Mouse (Mus musculus) 3T3-L1 (cell line): Measurements from ENCODE around the gene Nol4l.

Experiments used
- DNase-seq: peaks from one replicate; pipeline ENCODE4 v3.0.0-alpha.2; 2015; ENCODE audit warnings: low read depth, low spot score

The Nol4l gene

DNA sequence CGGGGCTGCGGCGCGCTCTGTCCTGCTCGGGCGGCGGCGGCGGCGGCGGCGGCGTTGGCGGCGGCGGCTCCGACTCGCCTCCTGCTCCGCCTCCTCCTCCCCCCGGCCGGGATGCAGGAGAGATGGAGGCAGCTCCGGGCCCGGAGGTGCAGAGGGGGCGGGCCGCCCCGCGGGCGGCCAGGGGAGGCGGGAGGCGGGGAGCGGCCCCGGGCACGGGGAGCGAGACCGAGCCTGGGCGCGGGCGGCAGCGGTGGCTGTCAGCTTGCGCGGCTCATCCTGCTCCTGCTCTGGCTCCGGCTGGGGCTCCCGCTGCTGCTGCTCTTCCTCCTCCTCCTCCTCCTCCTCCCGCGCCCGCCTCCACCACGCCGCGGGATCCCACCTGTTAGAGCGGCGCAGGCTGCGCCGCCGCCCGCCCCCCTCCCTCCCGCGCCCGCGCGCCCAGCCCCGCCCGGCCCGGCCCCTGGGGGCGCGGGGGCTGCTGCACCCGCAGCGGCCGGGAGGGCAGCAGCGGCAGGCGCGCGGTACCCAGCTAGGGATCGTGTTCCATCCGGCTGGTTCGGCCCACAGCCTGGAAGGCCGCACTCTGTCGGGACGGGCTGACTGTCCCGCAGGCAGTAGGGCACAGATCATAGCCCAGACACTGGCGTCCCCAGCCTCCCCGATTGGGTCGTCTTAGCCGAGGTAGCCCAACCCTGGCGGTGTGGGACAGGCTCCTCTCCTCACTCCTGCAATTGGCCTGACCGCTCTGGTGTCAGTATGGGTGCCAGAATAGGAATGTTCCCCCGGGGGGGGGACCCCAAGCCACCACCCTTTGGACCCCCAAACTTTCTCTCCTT is at the start of gene Nol4l:
Nol4l (minus strand) TSS at position 41 of the 836 bp plus-strand sequence.
- DNase-seq: no peak

DNA sequence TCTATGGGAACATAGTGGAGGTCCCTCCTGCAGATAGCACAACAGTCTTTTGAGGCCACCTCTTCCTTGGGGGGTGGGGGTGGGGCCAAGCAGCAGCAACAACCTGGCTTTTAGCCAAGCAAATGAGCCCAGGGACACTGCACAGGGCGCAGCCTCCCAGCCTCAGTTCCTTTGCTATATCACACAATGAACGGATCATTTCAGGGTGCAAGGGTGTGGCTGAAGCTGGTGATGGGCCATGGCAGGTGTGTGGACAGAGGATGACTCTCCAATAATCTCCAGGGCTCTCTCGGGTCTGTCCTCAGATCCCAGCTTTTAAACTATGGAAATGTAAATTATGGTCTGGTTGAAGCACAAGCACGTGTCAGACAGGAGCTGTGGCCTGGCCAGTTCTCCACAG is 47.4 kb upstream of the Nol4l start:
- DNase-seq: no peak

DNA sequence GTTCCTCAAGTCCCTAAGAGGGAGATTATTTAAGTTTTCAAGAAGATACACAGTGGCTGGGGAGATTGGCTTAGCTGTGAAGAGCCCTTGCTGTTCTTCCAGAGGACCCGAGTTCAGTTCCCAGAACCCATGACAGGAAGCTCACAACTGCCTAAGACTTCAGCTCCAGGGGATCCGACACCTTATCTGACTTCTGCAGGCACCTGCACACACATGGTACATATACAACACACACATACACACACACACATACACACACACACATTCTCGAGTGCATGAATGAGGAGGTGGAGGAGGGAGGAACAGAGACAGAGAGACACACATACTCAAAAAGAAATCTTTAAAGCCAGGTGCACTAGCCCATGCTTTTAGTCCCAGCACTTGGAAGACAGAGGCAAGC is 46.4 kb upstream of the Nol4l start:
- DNase-seq: no peak

DNA sequence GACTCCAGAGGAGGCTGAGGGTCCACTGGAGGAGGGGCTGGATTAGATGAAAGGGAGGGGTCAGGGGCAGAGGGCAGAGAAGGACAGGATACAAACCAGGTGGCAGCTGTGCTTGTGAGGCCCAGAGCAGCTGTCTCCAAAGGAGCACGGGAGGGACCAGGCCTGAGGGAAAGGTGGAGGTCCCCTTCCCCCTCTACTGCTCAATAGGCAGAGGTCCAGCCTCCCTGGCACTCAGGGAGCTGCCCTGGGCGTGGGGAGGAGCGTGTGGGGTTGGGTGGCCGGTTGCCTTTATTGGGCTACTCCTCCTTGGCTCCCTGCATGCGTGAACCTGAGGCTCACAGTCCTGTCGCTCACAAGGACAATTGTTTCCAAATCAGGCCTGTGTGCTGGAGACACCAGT is 45.8 kb upstream of the Nol4l start:
- no peak for DNase-seq

DNA sequence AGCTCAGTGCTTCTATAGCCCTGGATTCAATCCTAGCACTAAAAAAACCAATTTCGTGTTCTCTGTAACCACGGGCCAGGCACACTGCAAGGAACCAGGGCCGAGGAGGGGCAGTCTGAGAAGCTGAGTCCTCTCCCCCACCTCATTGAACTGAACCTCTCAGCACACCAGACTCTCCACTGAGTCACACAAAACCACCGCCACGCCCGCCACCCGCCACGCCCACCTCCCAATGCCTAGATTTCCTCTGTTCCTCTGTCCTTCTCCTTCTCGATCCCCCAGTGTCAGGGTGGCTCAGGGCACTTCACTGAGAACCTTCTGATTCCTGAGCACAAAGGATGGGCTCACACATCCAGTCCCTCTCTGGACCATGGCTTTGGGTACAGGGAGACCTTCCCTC is 43.3 kb upstream of the Nol4l start:
- no peak for DNase-seq

DNA sequence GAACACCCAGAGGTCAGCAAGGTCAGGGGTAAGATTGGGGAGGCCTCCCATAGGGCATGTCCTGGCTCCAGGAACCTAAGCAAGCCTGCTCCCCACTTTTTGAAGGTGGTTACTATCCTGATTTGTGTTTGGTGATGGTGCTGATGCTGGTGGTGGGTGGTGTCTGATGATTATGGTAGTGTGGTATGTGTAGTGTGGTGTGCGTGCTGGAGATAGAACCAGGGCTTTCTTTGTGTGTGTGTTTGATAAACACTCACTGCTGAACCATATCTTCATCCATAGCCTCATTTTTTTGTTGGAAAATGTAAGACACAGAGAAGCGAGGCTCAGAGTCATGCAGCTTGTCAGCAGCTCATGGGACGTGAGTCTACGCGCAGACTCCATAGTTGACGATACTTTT is 38.8 kb upstream of the Nol4l start:
- no peak for DNase-seq

DNA sequence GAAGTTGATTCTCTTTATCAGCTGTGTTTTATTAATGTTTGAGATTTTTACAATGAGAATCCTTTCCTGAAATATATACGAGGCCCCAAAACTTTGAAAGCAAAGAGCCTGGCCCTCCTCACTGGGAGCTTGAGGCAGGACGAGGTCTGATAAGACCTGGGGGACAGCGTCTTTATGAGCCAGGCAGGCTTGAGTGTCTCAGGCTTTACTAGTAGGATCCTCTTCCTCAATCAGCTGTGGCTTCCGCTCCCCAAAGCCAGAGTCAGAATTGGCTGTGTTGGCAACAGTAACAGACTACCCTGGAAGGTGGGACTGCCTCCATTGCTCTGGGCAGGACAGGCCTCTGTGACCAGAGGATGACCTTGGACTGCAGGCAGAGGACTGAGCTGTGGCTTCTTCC is 38.2 kb upstream of the Nol4l start:
- DNase-seq: no peak

DNA sequence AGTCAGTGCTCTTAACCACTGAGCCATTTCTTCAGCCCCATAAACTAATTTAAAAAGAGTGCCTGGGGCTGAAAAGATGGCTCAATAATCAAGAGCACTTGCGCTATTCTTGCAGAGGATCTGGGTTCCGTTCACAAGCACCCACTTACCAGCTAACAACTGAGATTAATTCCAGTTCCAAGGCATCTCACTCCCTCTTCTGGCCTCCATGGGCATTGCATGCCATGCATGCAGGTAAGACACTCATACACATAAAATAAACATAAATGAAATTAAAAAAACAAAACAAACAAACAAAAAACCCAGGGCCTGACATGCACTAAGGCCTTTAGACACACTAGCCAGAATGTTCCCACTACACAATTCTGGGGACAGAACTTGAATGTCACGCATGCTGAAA is 34.6 kb upstream of the Nol4l start:
- DNase-seq: no peak

DNA sequence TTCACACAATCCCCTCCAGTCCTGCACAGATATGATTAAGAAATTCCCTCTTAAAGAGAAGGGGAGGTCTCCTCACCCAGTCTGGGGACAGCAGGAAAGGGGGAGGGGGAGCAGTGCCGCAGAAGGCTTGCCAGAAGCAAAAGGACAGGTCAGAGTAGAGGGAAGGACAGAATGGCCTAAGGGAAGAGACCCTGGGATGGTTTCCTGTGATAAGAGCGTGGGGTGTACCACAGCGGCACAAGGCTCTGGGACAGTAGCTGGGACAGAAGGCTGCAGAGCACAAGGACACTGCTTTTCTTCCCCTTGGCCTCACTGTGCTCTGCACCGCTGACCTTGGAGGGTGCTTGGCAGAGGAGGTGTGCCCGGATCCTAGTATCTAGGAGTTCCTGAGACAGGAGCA is 31.8 kb upstream of the Nol4l start:
- DNase-seq: no peak

DNA sequence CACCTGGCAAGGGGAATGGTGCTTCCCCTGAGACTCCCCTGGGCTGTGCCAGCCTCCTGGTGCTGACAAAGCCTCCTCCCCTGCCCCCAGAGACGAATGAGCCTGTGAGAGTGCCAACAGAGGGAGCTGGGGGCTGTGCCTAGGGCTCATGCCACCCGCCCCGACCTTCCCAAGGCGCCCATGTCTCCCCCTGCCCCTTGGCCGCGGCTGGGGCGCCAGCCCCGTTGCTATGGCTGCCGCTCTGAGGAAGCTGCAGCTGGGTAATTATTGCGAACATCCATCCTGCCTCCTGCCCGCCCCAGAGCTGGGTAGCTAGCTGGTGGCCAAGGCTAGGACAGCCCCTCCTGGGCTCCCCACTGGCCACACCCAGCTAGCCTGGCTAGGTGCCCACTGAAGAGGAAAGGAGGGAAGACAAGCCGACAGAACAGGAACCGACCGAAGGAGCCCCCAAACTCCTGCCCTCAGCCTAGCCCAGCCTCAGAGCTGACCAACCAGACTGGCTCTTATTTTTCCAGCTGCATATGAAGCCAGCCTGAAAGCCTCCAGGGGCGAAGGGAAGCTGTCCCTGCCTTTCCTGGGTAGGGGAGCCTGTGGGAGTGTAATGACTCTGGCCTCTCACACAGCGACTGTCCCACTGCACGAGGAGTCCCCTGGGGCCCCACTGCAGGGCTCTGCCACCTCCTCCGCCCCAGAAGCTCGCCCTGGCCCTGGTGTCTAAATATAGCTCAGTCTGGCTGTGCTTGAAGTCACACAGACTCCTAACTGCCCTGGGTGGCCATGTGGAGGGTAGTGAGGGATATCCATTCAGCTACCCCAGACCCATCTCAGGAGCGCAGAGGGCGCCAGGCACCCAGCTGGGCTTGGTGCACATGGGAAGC is 31.1 kb upstream of the Nol4l start:
- no peak for DNase-seq

DNA sequence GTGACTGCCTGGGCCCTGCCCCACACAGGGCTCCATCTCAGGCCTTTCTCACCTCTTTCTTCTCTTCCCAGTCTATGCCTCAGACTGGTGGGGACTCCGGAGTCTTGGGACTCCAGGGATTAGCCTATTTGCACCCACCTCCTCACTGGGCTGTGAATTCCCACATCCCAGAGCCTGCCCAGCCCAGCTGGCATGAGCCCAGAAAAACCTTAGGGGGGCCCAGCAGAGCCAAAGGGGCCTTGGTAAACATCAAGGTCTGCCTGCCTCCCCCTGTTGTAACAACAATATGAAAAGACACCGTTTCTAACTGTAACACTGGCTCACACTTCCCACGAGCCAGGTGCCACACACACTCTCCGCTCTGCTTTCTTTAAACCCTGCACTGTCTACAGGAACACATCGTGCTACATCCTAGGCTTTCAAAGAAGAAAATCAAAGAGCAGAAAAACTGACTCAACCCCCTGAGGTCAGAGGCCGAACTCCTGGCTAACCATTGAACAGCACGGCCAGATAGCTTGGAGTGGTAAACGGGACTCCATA is 29.9 kb upstream of the Nol4l start:
- DNase-seq: no peak

DNA sequence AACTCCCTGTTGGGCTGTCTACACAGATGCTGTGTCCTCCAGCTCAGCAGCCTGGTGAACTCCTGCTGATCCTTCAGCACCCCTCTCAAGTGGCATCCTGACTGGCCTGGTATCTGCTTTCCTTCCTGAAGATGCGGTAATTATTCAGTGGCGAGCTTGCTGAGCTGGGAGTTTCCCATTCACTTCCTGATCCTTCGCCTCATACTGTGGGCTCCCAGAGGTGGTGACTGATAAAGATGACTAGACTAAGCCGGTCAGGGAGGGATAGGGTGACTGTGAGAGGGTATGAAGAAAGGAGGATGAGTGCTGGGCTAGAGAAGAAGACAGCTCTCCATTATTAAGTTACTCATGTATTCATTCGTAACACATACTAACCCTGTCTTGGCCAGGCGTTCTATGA is 28.7 kb upstream of the Nol4l start:
- peak; percentile 12 for DNase-seq

DNA sequence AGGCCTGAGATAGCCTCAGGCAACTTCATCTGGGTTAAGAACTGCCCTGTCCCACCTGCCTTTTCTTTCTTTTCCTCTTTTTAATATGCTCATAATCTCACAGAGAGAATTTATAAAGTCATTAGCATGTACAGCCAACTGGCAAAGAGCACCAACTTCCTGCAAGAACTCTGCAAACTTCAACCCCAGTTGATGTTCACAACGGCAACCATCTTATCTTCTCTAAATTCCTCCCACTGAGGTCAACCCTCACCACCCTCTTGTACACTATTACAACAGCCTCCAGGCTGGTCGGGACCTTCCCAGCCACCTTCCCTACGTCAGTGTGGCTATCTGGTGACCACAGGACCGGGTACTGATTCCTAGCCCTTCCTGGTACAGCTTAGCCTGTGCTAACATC is 27.5 kb upstream of the Nol4l start:
- no peak for DNase-seq

DNA sequence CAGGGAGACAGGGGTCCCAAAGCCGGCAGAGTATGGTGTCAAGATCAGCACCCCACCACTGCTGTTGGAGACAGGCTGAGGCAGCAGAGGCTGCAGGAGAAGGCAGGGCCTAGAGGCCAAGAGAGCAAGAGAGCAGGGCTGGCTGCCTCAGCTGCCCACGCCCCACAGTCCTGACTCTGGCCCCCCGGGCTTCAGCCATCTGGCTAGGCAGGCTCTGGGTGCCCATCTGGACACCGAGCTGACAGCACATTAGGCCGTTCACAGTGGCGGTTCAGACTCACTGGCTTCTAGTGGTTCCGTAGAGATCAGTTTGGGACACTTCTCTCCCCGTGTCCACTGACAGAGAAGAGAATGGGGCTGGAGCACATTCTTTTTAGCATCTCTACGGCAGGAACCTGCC is 26.4 kb upstream of the Nol4l start:
- DNase-seq: no peak

DNA sequence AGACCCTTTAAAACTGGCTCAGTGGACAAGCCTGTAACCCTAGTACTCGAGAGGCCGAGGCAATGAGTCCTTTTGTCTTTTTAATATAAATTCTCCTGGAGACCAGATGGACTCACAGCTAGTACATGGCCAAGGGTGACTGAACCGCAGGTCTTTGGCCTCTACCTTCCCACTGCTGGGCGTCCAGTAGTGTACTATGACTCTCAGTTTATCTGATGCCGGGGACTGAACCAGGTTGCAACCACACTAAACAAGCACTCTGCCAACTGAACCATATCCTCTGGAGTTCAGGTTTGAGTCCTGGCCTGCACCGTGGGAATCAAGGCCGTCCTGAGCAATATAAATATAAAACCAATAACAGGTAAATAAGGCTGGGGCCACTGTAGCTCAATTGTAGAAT is 24.8 kb upstream of the Nol4l start:
- DNase-seq: no peak

DNA sequence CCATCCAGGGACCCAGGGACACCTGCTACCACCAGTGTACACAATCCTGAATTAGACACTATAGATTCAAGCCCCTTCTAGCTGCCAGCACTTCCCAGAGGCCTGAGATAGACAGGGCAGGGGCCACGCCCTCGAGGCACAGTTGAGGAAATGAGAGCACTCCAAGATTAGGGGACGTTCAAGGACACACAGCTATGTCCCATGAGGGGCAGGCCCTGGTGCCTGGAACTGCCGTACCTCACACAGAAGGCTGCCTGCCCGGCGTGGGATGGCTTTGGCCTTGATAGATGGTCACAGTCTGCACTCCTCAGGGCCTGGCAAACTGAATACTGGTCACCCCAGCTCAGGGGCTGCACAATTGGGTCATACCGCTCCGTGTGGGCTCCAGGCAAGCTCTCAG is 19.7 kb upstream of the Nol4l start:
- no peak for DNase-seq

DNA sequence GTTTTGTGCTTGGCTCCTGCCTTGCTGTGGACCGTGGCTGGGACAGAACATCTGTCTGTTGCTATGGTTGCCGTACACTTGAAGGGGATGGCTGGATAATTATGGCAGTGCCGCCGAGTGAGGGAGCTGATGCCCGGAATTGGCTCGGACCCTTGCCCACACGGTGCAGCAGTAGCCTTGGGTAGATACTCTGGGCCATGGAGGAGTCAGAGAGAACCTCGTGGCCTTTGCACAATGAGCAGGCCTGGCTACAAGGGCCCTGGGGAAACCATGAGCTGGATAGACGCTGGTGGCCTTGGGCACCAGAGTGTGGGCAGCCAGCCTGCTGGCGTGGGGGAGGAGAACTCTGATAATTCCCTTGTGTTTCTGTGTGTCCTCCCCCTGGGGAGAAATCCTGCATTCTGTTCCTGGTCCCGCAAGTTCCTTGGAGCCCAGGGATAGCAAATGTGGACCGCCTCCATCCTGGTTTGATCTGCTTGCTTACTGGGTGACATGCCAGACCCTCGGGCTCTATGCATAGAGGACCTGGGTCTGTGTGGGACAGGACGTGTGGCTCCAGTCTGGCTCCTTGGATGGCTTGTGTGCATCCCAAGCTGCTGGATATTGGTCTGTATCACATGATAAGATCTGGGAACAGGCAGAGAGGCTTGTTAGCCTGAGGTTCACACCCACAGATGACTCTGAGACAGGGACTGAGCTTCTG is 18.6 kb upstream of the Nol4l start:
- DNase-seq: no peak

DNA sequence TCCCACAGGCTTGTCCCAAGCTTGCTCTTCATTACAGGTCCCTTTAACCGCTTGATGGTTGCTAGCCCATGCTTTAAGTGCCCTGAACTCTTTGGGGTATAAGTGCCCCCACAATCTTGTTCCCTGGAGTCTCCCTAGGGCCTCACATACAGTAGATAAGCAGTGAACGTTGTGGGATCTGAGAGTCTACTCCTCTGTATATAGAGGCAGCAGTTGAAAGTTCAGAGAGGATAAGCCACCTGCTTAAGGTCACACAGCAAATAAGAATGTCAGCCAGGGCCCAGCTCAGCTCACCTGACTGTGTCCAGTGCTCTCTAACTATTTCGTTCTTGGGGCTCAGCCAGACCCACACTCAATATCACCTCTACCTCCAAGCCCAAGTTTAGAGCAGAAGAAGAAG is 17.9 kb upstream of the Nol4l start:
- no peak for DNase-seq

DNA sequence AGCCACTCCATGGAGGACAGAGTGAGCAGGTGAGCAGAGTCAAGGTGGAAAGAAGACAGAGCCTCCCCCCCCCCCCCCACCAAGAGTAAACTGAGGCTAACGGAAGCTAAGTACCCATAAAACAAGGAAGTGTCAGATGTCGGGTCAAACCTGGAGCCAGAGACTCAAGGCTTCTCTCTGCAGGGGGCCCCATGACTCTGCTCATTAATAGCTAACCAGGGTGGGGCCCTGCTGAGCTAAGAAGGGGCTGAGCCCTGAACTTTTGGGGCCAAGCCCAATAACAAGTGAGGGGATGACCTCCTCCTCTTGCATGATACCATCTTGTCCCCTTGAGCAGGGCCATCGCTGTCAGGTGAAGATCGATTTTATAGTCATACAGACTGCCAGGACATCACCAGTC is 17.2 kb upstream of the Nol4l start:
- DNase-seq: no peak

DNA sequence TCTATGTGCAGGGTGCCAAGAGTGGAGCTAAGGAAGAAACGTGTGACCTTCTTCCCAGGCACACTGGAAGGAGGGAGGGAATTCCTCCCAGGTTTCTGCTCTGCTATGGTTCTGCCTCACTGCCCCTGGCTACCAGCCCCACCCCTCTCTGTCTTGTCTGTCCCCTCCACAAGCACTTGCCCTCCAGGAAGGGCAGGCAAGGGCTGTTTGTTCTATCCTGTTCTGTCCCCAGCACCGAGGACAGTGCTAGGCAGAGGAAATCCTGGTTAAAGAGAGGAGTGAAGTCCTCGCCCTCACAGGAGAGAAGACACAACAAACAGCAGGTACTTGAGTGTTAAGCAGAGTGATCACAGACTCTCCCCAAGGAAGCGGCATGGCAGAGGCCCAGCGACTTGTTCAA is 16.7 kb upstream of the Nol4l start:
- no peak for DNase-seq

DNA sequence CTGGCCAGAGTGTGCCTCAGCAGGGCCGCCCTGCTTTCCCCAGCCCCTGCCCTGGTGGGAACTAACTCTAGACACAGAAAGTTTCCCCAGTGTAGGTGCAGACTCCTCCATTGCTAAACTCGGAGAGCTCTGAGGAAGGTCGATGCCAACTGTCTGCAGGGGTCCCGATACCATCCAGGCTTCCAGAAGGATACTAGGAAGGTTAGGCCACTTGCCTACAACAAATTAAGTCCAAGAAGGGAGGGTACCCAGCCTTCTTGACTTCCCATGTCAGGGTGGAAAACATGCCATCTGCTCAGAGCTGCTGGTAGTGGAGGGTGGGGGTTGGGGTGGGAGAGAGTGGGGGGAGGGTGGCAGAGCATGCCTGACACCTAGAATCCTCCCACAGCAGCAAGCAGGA is 15.0 kb upstream of the Nol4l start:
- no peak for DNase-seq
